ENCODE assay signal across 13 mouse cellular contexts in genomic region chr17:72194976-72195650, GRCm38 (mm10).
DNase-seq lines count a peak whose midpoint lies in the region; ATAC-seq and TF ChIP-seq lines count a peak whose summit lies in the region.
"Had no signal": no experiment of that assay in that cellular context is flagged by ENCODE, and none has a peak within 500 bp of the region (broad histone marks: within the 10 kb centered on the region; RNA-seq: fewer than 3 reads in every experiment).

No protein-coding gene starts in this region.

- H3K4me1 ChIP-seq in lung, embryonic 14.5 days (ENCODE audit: insufficient read depth), result no peaks in the 10 kb centered on the region
- H3K4me1 ChIP-seq in forebrain, embryonic 11.5 days (replicated peaks; ENCODE audit: control insufficient read depth, insufficient read depth, low read length), result peaks cover 5% of the 10 kb centered on the region; the same call in 1 of the 2 replicates
- peaks cover 29% of the 10 kb centered on the region for H3K4me1 ChIP-seq in hindbrain, embryonic 13.5 days (replicated peaks)
- H3K4me1 ChIP-seq in neural tube, embryonic 14.5 days (ENCODE audit: control insufficient read depth, insufficient read depth, low read length), result no peaks in the 10 kb centered on the region
- H3K4me1 ChIP-seq: limb, embryonic 15.5 days had no signal

- H3K4me2 ChIP-seq in lung, embryonic 14.5 days, result no peak overlapping the region
- no peak overlapping the region for H3K4me2 ChIP-seq in forebrain, embryonic 11.5 days (ENCODE audit: low read depth, low read length, severe bottlenecking)
- H3K4me2 ChIP-seq in hindbrain, embryonic 13.5 days, result no peak overlapping the region
- no peak overlapping the region for H3K4me2 ChIP-seq in neural tube, embryonic 14.5 days (ENCODE audit: low read depth, low read length)
- H3K4me2 ChIP-seq: limb, embryonic 15.5 days had no signal

- TF ChIP-seq CTCF in lung, embryonic 14.5 days (IDR thresholded peaks at IDR 0.05; ENCODE audit: low read depth), result no peak

- no peak overlapping the region for H3K27ac ChIP-seq in lung, embryonic 14.5 days (ENCODE audit: low read depth)
- H3K27ac ChIP-seq in forebrain, embryonic 11.5 days (ENCODE audit: low read depth, low read length), result peak overlapping the region; percentile 46; the same call in 1 of the 2 replicates
- peak overlapping the region; percentile 24; the same call in 1 of the 2 replicates for H3K27ac ChIP-seq in hindbrain, embryonic 13.5 days
- H3K27ac ChIP-seq in neural tube, embryonic 14.5 days (ENCODE audit: low read depth, low read length), result no peak overlapping the region
- H3K27ac ChIP-seq: limb, embryonic 15.5 days had no signal

- no peak overlapping the region for H3K9ac ChIP-seq in lung, embryonic 14.5 days
- H3K9ac ChIP-seq in forebrain, embryonic 11.5 days (ENCODE audit: low read length), result no peak overlapping the region; the same call in 1 of the 2 replicates
- H3K9ac ChIP-seq in hindbrain, embryonic 13.5 days, result no peak overlapping the region
- no peak overlapping the region for H3K9ac ChIP-seq in neural tube, embryonic 14.5 days (replicated peaks; ENCODE audit: low read depth, low read length)
- H3K9ac ChIP-seq: limb, embryonic 15.5 days had no signal

- H3K36me3 ChIP-seq in lung, embryonic 14.5 days (ENCODE audit: insufficient read depth), result no peaks in the 10 kb centered on the region
- H3K36me3 ChIP-seq in forebrain, embryonic 11.5 days (ENCODE audit: control insufficient read depth, insufficient read depth, low read length), result no peaks in the 10 kb centered on the region
- H3K36me3 ChIP-seq in hindbrain, embryonic 13.5 days, result no peaks in the 10 kb centered on the region
- no peaks in the 10 kb centered on the region for H3K36me3 ChIP-seq in neural tube, embryonic 14.5 days (ENCODE audit: control insufficient read depth, insufficient read depth, low read length)
- H3K36me3 ChIP-seq: limb, embryonic 15.5 days had no signal

- peak; percentile 27 for DNase-seq in lung, embryonic 14.5 days
- DNase-seq in lung, postnatal 4 days, result no peak
- DNase-seq in forebrain, embryonic 11.5 days (ENCODE audit: low spot score), result peak; percentile 66
- no peak for DNase-seq in urinary bladder, postnatal 25 days (ENCODE audit: low spot score)
- DNase-seq in kidney, postnatal 10 days, result no peak
- DNase-seq: cerebellum, adult 18-20 months; heart, adult 18-20 months; heart, postnatal 4 days; thymus, postnatal 4 days had no signal

- 28% methylated on average over 12 of the region's 12 CpGs for WGBS in lung, embryonic 14.5 days
- WGBS in forebrain, embryonic 11.5 days, result 19% methylated on average over 12 of the region's 12 CpGs
- WGBS in hindbrain, embryonic 13.5 days, result 22% methylated on average over 12 of the region's 12 CpGs
- WGBS in neural tube, embryonic 14.5 days, result 31% methylated on average over 12 of the region's 12 CpGs

- ATAC-seq in lung, embryonic 14.5 days (ENCODE audit: insufficient read depth), result no peak
- peak; percentile 79 for ATAC-seq in forebrain, embryonic 11.5 days (replicated peaks; ENCODE audit: low FRiP score)
- peak; percentile 39; the same call in 1 of the 2 replicates for ATAC-seq in hindbrain, embryonic 13.5 days (ENCODE audit: low FRiP score)
- ATAC-seq in neural tube, embryonic 14.5 days (ENCODE audit: low read depth), result peak; percentile 71; the same call in 1 of the 2 replicates
- no peak for ATAC-seq in frontal cortex, adult (ENCODE audit: low TSS enrichment)

- H3K9me3 ChIP-seq in lung, embryonic 14.5 days (ENCODE audit: low read depth, low read length), result no peaks in the 10 kb centered on the region
- no peaks in the 10 kb centered on the region for H3K9me3 ChIP-seq in forebrain, embryonic 11.5 days (ENCODE audit: control insufficient read depth, low read length)
- H3K9me3 ChIP-seq in hindbrain, embryonic 13.5 days, result no peaks in the 10 kb centered on the region
- H3K9me3 ChIP-seq in neural tube, embryonic 14.5 days (ENCODE audit: control insufficient read depth, low read length), result no peaks in the 10 kb centered on the region
- H3K9me3 ChIP-seq: limb, embryonic 15.5 days had no signal

- no peak overlapping the region for H3K4me3 ChIP-seq in lung, embryonic 14.5 days (ENCODE audit: low read depth, low read length)
- H3K4me3 ChIP-seq in forebrain, embryonic 11.5 days (ENCODE audit: low read depth, low read length), result no peak overlapping the region
- H3K4me3 ChIP-seq in hindbrain, embryonic 13.5 days, result no peak overlapping the region
- no peak overlapping the region for H3K4me3 ChIP-seq in neural tube, embryonic 14.5 days (ENCODE audit: low read depth, low read length)
- H3K4me3 ChIP-seq: limb, embryonic 15.5 days had no signal

- no peaks in the 10 kb centered on the region for H3K27me3 ChIP-seq in lung, embryonic 14.5 days (ENCODE audit: insufficient read depth, low read length)
- H3K27me3 ChIP-seq in forebrain, embryonic 11.5 days (ENCODE audit: control insufficient read depth, insufficient read depth, low read length), result no peaks in the 10 kb centered on the region
- H3K27me3 ChIP-seq in hindbrain, embryonic 13.5 days, result no peaks in the 10 kb centered on the region
- no peaks in the 10 kb centered on the region for H3K27me3 ChIP-seq in neural tube, embryonic 14.5 days (ENCODE audit: control insufficient read depth, insufficient read depth, low read length)
- H3K27me3 ChIP-seq: limb, embryonic 15.5 days had no signal

Comparison
In these comparisons a context has a peak if more than half of its experiments do, and no peak if none do; other contexts are left out.
1. DNase-seq: peak in lung, embryonic 14.5 days (single experiment) and forebrain, embryonic 11.5 days (single experiment); none in lung, postnatal 4 days (0 of 2), urinary bladder, postnatal 25 days (single experiment) and kidney, postnatal 10 days (single experiment).
2. ATAC-seq: peak in forebrain, embryonic 11.5 days (single experiment), hindbrain, embryonic 13.5 days (single experiment) and neural tube, embryonic 14.5 days (single experiment); none in lung, embryonic 14.5 days (single experiment) and frontal cortex, adult (single experiment).
3. H3K27ac ChIP-seq: peak in forebrain, embryonic 11.5 days (single experiment) and hindbrain, embryonic 13.5 days (single experiment); none in lung, embryonic 14.5 days (single experiment) and neural tube, embryonic 14.5 days (single experiment).